Mouse (Mus musculus) hindbrain, embryonic 10.5 days (tissue): ENCODE results near the gene Wdr82. TPM values are rescaled to one million over a fixed set of nuclear protein-coding genes. Genes with fewer than 3 reads are reported as not detected.
A peak's percentile ranks its signal among the peaks of the same experiment; 100 is the strongest.

Source experiments
- DNase-seq: peaks from one replicate; pipeline ENCODE4 v3.0.0-alpha.2; 2017; ENCODE audit warnings: low spot score
- H3K27ac ChIP-seq: fragments of 300-500 bp; sonication (generic); 2 replicates; pipeline ENCODE4 v1.5.1; 2016; ENCODE audit warnings: mild to moderate bottlenecking, moderate library complexity
- H3K27me3 ChIP-seq: fragments of 300-500 bp; sonication (generic); 2 replicates; pipeline ENCODE4 v1.6.1; 2016; ENCODE audit warnings: mild to moderate bottlenecking; ENCODE audit not compliant: poor library complexity, insufficient read depth, severe bottlenecking
- H3K36me3 ChIP-seq: fragments of 300-500 bp; sonication (generic); 2 replicates; pipeline ENCODE4 v1.6.1; 2016; ENCODE audit warnings: mild to moderate bottlenecking, moderate library complexity
- H3K4me1 ChIP-seq: fragments of 300-500 bp; sonication (generic); replicated peaks from 2 replicates; pipeline ENCODE4 v1.6.1; 2016; ENCODE audit warnings: mild to moderate bottlenecking
- H3K4me3 ChIP-seq: fragments of 300-500 bp; sonication (generic); 2 replicates; pipeline ENCODE4 v1.5.1; 2016; ENCODE audit warnings: mild to moderate bottlenecking, moderate library complexity
- H3K9me3 ChIP-seq: fragments of 300-500 bp; sonication (generic); 2 replicates; pipeline ENCODE4 v1.6.1; 2016; ENCODE audit warnings: mild to moderate bottlenecking, moderate library complexity
- WGBS: fragments of 180-500 bp; shearing (Covaris S2); methylation state at CpG from one replicate; pipeline ENCODE4 v1.1.7; 2016; 5-methylcytosine and 5-hydroxymethylcytosine counted together
- polyA plus RNA-seq: library from polyadenylated mRNA; unstranded; fragments of >200 nt; fragmentation: Nextera tagmentation; extraction: Ambion mirVana; gene quantifications from 2 replicates; pipeline ENCODE4 v1.2.1, GENCODE M21; 2016

Gene Wdr82
- polyA plus RNA-seq, 1 experiment from 2014 or later: 29.9 TPM

GRCm38 (mm10) chr9:106222261-106222851, 51.6 kb downstream of the Wdr82 start, which contains the start of gene Tlr9:
TSS of gene Tlr9 (plus strand) at chr9:106222598.
- Histone ChIP-seq H3K27me3 (peaks cover 37% of the 10 kb centered on the region), H3K9me3 (no peaks in the 10 kb centered on the region), H3K4me1 (peaks cover 19% of the 10 kb centered on the region), H3K4me3 (no peak within 1 kb of the TSS), H3K27ac (no peak within 1 kb of the TSS), H3K36me3 (no peaks in the 10 kb centered on the region)
- 77% methylated on average over 4 of the region's 4 CpGs for WGBS
- no peak for DNase-seq

GRCm38 (mm10) chr9:106222994-106223393, 52.3 kb downstream of the Wdr82 start:
- Histone ChIP-seq H3K4me1 (peaks cover 19% of the 10 kb centered on the region), H3K27me3 (peaks cover 38% of the 10 kb centered on the region), H3K27ac (no peak overlapping the region), H3K4me3 (no peak overlapping the region), H3K36me3 (no peaks in the 10 kb centered on the region), H3K9me3 (no peaks in the 10 kb centered on the region)
- no peak for DNase-seq
- 87% methylated on average over 4 of the region's 4 CpGs for WGBS

- Histone ChIP-seq H3K9me3 (no peaks in the 10 kb centered on the region), H3K27ac (peak overlapping the region; percentile 79), H3K27me3 (peaks cover 38% of the 10 kb centered on the region), H3K4me3 (peak overlapping the region; percentile 53), H3K4me1 (peaks cover 19% of the 10 kb centered on the region), H3K36me3 (no peaks in the 10 kb centered on the region)
- WGBS: 62% methylated on average over 24 of the region's 24 CpGs
- DNase-seq: no peak
Measured at GRCm38 (mm10) chr9:106225469-106226150, 54.9 kb downstream of the Wdr82 start.

GRCm38 (mm10) chr9:106226151-106226682, 55.5 kb downstream of the Wdr82 start:
- WGBS: 9% methylated on average over 34 of the region's 34 CpGs
- H3K9me3 ChIP-seq: no peaks in the 10 kb centered on the region
- H3K27me3 ChIP-seq: peaks cover 38% of the 10 kb centered on the region
- peaks cover 19% of the 10 kb centered on the region for H3K4me1 ChIP-seq
- DNase-seq: peak; percentile 58
- H3K4me3 ChIP-seq: peak overlapping the region; percentile 53
- no peaks in the 10 kb centered on the region for H3K36me3 ChIP-seq
- peak overlapping the region; percentile 79 for H3K27ac ChIP-seq

- no peak overlapping the region for H3K4me3 ChIP-seq
- peaks cover 19% of the 10 kb centered on the region for H3K4me1 ChIP-seq
- DNase-seq: no peak
- H3K36me3 ChIP-seq: peaks cover 7% of the 10 kb centered on the region
- H3K9me3 ChIP-seq: no peaks in the 10 kb centered on the region
- H3K27me3 ChIP-seq: peaks cover 38% of the 10 kb centered on the region
- WGBS: 77% methylated on average over 8 of the region's 8 CpGs
- no peak overlapping the region for H3K27ac ChIP-seq
Measured at GRCm38 (mm10) chr9:106227790-106228429, 57.2 kb downstream of the Wdr82 start.

- peaks cover 19% of the 10 kb centered on the region for H3K4me1 ChIP-seq
- no peak overlapping the region for H3K27ac ChIP-seq
- H3K4me3 ChIP-seq: no peak overlapping the region
- WGBS: 82% methylated on average over 9 of the region's 9 CpGs
- H3K9me3 ChIP-seq: no peaks in the 10 kb centered on the region
- peaks cover 29% of the 10 kb centered on the region for H3K36me3 ChIP-seq
- DNase-seq: no peak
- peaks cover 22% of the 10 kb centered on the region for H3K27me3 ChIP-seq
Measured at GRCm38 (mm10) chr9:106230051-106230733, 59.5 kb downstream of the Wdr82 start.

- DNase-seq: no peak
- Histone ChIP-seq H3K4me1 (peaks cover 14% of the 10 kb centered on the region), H3K36me3 (peaks cover 35% of the 10 kb centered on the region), H3K9me3 (no peaks in the 10 kb centered on the region), H3K27me3 (peaks cover 17% of the 10 kb centered on the region), H3K4me3 (no peak overlapping the region), H3K27ac (no peak overlapping the region)
- 61% methylated on average over 3 of the region's 3 CpGs for WGBS
Measured at GRCm38 (mm10) chr9:106230734-106231106, 60.0 kb downstream of the Wdr82 start.

GRCm38 (mm10) chr9:106231220-106231619, 60.5 kb downstream of the Wdr82 start:
- Histone ChIP-seq H3K4me3 (no peak overlapping the region), H3K9me3 (no peaks in the 10 kb centered on the region), H3K27ac (no peak overlapping the region), H3K4me1 (peaks cover 9% of the 10 kb centered on the region), H3K27me3 (peaks cover 12% of the 10 kb centered on the region), H3K36me3 (peaks cover 40% of the 10 kb centered on the region)
- WGBS: 82% methylated on average over 7 of the region's 7 CpGs
- DNase-seq: no peak

GRCm38 (mm10) chr9:106231816-106232215, 61.1 kb downstream of the Wdr82 start:
- H3K36me3 ChIP-seq: peaks cover 46% of the 10 kb centered on the region

GRCm38 (mm10) chr9:106232956-106233355, 62.2 kb downstream of the Wdr82 start:
- H3K9me3 ChIP-seq: no peaks in the 10 kb centered on the region
- DNase-seq: no peak
- H3K27me3 ChIP-seq: no peaks in the 10 kb centered on the region
- H3K36me3 ChIP-seq: peaks cover 57% of the 10 kb centered on the region
- no peak overlapping the region for H3K27ac ChIP-seq
- 85% methylated on average over 3 of the region's 3 CpGs for WGBS
- no peak overlapping the region for H3K4me3 ChIP-seq
- no peaks in the 10 kb centered on the region for H3K4me1 ChIP-seq

More at GRCm38 (mm10) chr9:106231816-106232215, 61.1 kb downstream of the Wdr82 start:
- H3K27ac ChIP-seq: no peak overlapping the region
- 89% methylated on average over 4 of the region's 4 CpGs for WGBS
- H3K9me3 ChIP-seq: no peaks in the 10 kb centered on the region
- no peak overlapping the region for H3K4me3 ChIP-seq
- H3K4me1 ChIP-seq: peaks cover 3% of the 10 kb centered on the region; the same call in 1 of the 2 replicates
- no peak for DNase-seq
- peaks cover 6% of the 10 kb centered on the region for H3K27me3 ChIP-seq

- H3K9me3 ChIP-seq: no peaks in the 10 kb centered on the region
- no peak overlapping the region for H3K27ac ChIP-seq
- DNase-seq: no peak
- 80% methylated on average over 6 of the region's 6 CpGs for WGBS
- no peaks in the 10 kb centered on the region for H3K4me1 ChIP-seq
- no peaks in the 10 kb centered on the region for H3K27me3 ChIP-seq
- peaks cover 67% of the 10 kb centered on the region for H3K36me3 ChIP-seq
- H3K4me3 ChIP-seq: no peak overlapping the region
Measured at GRCm38 (mm10) chr9:106233953-106234352, 63.2 kb downstream of the Wdr82 start.

GRCm38 (mm10) chr9:106235194-106235830, 64.6 kb downstream of the Wdr82 start:
- Histone ChIP-seq H3K27ac (no peak overlapping the region), H3K4me1 (no peaks in the 10 kb centered on the region), H3K27me3 (no peaks in the 10 kb centered on the region), H3K36me3 (peaks cover 81% of the 10 kb centered on the region), H3K4me3 (no peak overlapping the region), H3K9me3 (no peaks in the 10 kb centered on the region)
- DNase-seq: no peak
- 94% methylated on average over 23 of the region's 23 CpGs for WGBS
